In the genomic region with DNA sequence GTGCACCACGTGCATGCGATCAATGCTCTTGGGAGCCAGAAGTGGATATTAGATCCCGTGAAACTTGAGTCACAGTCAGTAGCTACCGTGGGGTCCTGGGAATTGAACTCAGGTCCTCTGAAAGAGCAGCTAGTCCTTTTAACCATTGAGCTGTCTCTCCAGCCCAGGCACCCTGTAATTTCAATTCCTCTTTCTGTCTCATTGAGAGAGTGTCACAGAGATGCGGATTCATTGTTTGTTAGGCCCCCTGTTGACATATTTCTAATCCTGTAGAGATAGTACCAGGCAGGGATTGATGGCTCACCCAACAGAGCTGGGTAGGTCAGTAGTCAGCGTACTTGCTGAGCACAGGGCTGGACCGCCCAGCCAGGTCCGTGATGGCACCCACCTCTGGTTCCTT, we compare ENCODE assay signal across 16 mouse cellular contexts. TPM values are rescaled to one million over a fixed set of nuclear protein-coding genes. Genes with fewer than 3 reads are reported as not detected.
"Had no signal": no experiment of that assay in that cellular context is flagged by ENCODE, and none has a peak within 500 bp of the region (broad histone marks: within the 10 kb centered on the region; RNA-seq: fewer than 3 reads in every experiment).

No protein-coding gene starts in this region.

- ATAC-seq: midbrain, embryonic 13.5 days; midbrain, embryonic 15.5 days had no signal

- H3K27ac ChIP-seq: macrophage; midbrain, embryonic 13.5 days; midbrain, embryonic 15.5 days; neural tube, embryonic 12.5 days; stomach, embryonic 15.5 days; stomach, postnatal 0 days had no signal

- H3K36me3 ChIP-seq: midbrain, embryonic 13.5 days; midbrain, embryonic 15.5 days; neural tube, embryonic 12.5 days; stomach, embryonic 15.5 days had no signal

- H3K4me3 ChIP-seq: megakaryocyte, embryonic 14.5 days; midbrain, embryonic 13.5 days; midbrain, embryonic 15.5 days; neural tube, embryonic 12.5 days; stomach, embryonic 15.5 days had no signal

- DNase-seq: lung, adult 18-20 months; lung, embryonic 14.5 days; lung, postnatal 10 days; lung, postnatal 36 days; right cerebral cortex, postnatal 14 days; thymus, adult 18-20 months; thymus, postnatal 14 days; thymus, postnatal 36 days had no signal

- H3K4me2 ChIP-seq: lung, embryonic 14.5 days; midbrain, embryonic 11.5 days; midbrain, embryonic 13.5 days; midbrain, embryonic 15.5 days; neural tube, embryonic 12.5 days; stomach, embryonic 15.5 days had no signal

- H3K9me3 ChIP-seq: midbrain, embryonic 13.5 days; midbrain, embryonic 15.5 days; stomach, embryonic 15.5 days had no signal

- H3K9ac ChIP-seq: lung, embryonic 14.5 days; midbrain, embryonic 13.5 days; midbrain, embryonic 15.5 days; neural tube, embryonic 12.5 days; stomach, embryonic 15.5 days had no signal

RNA-seq across cellular contexts. Expression of a gene that starts 3.7 kb away (rescaled TPM):
- polyA plus RNA-seq: macrophage had no signal
